Mouse (Mus musculus) heart, embryonic 11.5 days (tissue): Measurements from ENCODE around the gene Meis2. TPM values are rescaled to one million over a fixed set of nuclear protein-coding genes. Genes with fewer than 3 reads are reported as not detected.

ENCODE experiments used
- ATAC-seq: fragments of 200-750 bp; cut with Nextera tagmentation; replicated peaks from 2 replicates; pipeline ENCODE4 v1.8.0; 2017; ENCODE audit warnings: moderate library complexity; ENCODE audit not compliant: insufficient number of reproducible peaks, low FRiP score, low TSS enrichment
- H3K27ac ChIP-seq: fragments of 300-500 bp; sonication (generic); 2 replicates; pipeline ENCODE4 v1.5.1; 2014; ENCODE audit warnings: mild to moderate bottlenecking, low read depth, low read length
- H3K27me3 ChIP-seq: fragments of 300-500 bp; sonication (generic); 2 replicates; pipeline ENCODE4 v1.6.1; 2014; ENCODE audit warnings: mild to moderate bottlenecking, low read length, mixed read lengths; ENCODE audit not compliant: control insufficient read depth, insufficient read depth
- H3K36me3 ChIP-seq: fragments of 300-500 bp; sonication (generic); 2 replicates; pipeline ENCODE4 v1.6.1; 2014; ENCODE audit warnings: mild to moderate bottlenecking, low read length, moderate library complexity, mixed read lengths; ENCODE audit not compliant: control insufficient read depth, insufficient read depth
- H3K4me1 ChIP-seq: fragments of 300-500 bp; sonication (generic); 2 replicates; pipeline ENCODE4 v1.6.1; 2014; ENCODE audit warnings: low read length; ENCODE audit not compliant: control insufficient read depth, insufficient read depth
- H3K4me2 ChIP-seq: fragments of 300-500 bp; sonication (generic); 2 replicates; pipeline ENCODE4 v1.6.1; 2014; ENCODE audit warnings: mild to moderate bottlenecking, moderate library complexity
- H3K4me3 ChIP-seq: fragments of 300-500 bp; sonication (generic); 2 replicates; pipeline ENCODE4 v1.5.1; 2014; ENCODE audit warnings: low read depth, low read length
- H3K9ac ChIP-seq: fragments of 300-500 bp; sonication (generic); 2 replicates; pipeline ENCODE4 v1.6.1; 2014; ENCODE audit warnings: mild to moderate bottlenecking, low read depth, low read length, moderate library complexity
- H3K9me3 ChIP-seq: fragments of 300-500 bp; sonication (generic); replicated peaks from 2 replicates; pipeline ENCODE4 v1.6.1; 2016; ENCODE audit warnings: low read length; ENCODE audit not compliant: control insufficient read depth
- WGBS: fragments of 180-500 bp; shearing (Covaris S2); extraction: QIAGEN DNeasy Blood & Tissue Kit; methylation state at CpG from one replicate; pipeline ENCODE4 v1.1.7; 2014; ENCODE audit not compliant: insufficient replicate concordance; 5-methylcytosine and 5-hydroxymethylcytosine counted together
- polyA plus RNA-seq: library from polyadenylated mRNA; unstranded; fragments of >200 nt; fragmentation: Nextera tagmentation; extraction: Ambion mirVana; gene quantifications from 2 replicates; pipeline ENCODE4 v1.2.1, GENCODE M21; 2014

Gene Meis2
- polyA plus RNA-seq, 1 experiment from 2014 or later: 59.8 TPM

DNA sequence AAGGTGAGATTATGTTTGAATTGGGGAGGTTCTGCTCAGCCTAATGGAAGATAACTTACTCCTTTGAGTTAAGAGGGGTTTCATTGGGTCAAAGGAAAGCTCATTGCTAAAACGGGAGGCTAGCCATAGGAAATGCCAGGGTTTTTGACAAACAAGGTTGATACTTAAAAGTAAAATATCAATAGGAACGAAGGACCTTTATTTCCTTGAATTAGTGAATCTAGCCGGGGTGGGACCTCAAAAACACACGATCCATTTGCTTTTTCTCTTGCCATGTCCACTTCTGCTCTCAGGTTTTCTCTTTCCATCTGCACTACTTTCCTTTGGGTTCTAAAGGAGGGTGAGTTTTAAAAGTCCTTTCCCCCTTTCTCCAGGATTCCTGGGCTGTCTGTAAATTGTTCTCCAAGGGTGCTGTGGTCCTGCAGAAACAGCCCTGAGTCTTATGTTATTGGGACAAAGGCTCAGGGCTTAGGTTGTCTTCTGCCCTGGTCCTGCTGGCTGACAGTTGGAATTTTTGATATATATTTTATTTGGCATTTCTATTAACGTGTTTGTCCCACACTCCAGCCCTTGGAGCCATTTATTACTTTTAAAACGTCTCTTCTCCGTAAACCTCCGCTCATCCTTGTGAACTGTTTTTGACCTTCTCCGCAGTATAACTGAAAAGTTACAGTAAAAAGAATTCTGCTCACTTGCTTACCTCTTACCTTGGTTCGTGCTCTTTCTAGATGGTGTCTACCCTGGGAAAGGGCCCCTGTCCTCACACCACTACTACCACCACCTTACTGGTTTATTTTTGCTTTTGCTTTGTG lies 5.2 kb upstream of the Meis2 start:
- peaks cover 13% of the 10 kb centered on the region; the same call in 1 of the 2 replicates for H3K4me1 ChIP-seq
- H3K27me3 ChIP-seq: no peaks in the 10 kb centered on the region
- peak overlapping the region; percentile 66 for H3K9ac ChIP-seq
- peak overlapping the region; percentile 38; the same call in 1 of the 2 replicates for H3K27ac ChIP-seq
- H3K36me3 ChIP-seq: no peaks in the 10 kb centered on the region
- ATAC-seq: no peak
- peak overlapping the region; percentile 63 for H3K4me3 ChIP-seq
- peak overlapping the region; percentile 91 for H3K4me2 ChIP-seq
- no peaks in the 10 kb centered on the region for H3K9me3 ChIP-seq
- 22% methylated on average over 10 of the region's 10 CpGs for WGBS

GRCm38 (mm10) chr2:116069451-116070225 lies 4.0 kb upstream of the Meis2 start:
- H3K9me3 ChIP-seq: no peaks in the 10 kb centered on the region
- no peak for ATAC-seq
- WGBS: 12% methylated on average over 8 of the region's 8 CpGs
- H3K4me2 ChIP-seq: peak overlapping the region; percentile 91
- peak overlapping the region; percentile 63 for H3K4me3 ChIP-seq
- no peaks in the 10 kb centered on the region for H3K36me3 ChIP-seq
- peaks cover 13% of the 10 kb centered on the region; the same call in 1 of the 2 replicates for H3K4me1 ChIP-seq
- H3K27ac ChIP-seq: no peak overlapping the region
- H3K9ac ChIP-seq: peak overlapping the region; percentile 91
- no peaks in the 10 kb centered on the region for H3K27me3 ChIP-seq

DNA sequence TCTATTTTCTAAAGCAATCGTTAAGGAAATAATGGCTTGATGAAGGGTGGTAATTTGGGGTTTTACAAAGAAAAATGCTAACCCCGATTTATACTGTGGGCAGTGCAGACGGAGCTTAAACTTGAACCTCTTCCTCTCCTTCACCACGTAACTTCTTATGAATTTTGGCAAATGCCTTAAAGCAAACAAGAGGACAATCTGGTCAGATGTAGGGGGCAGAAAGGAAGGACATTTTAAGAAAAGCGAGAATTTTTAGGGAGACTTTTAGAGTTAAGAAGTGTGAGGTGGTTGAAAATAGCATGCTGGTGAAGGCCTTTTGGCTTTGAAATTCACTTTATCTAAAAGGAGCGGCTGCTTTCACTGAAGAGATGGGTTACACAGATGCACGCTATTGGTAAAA lies 3.3 kb upstream of the Meis2 start:
- H3K27ac ChIP-seq: no peak overlapping the region
- 19% methylated on average over 7 of the region's 7 CpGs for WGBS

GRCm38 (mm10) chr2:116068461-116068860 lies 2.8 kb upstream of the Meis2 start:
- no peak for ATAC-seq
- Histone ChIP-seq H3K36me3 (no peaks in the 10 kb centered on the region), H3K4me1 (peaks cover 13% of the 10 kb centered on the region; the same call in 1 of the 2 replicates), H3K4me2 (peak overlapping the region; percentile 91), H3K27me3 (no peaks in the 10 kb centered on the region), H3K27ac (peak overlapping the region; percentile 98), H3K9me3 (no peaks in the 10 kb centered on the region), H3K9ac (peak overlapping the region; percentile 91), H3K4me3 (peak overlapping the region; percentile 63)
- WGBS: 5% methylated on average over 11 of the region's 11 CpGs

More for the DNA sequence above, 3.3 kb upstream of the Meis2 start:
- H3K9me3 ChIP-seq: no peaks in the 10 kb centered on the region
- no peaks in the 10 kb centered on the region for H3K27me3 ChIP-seq
- H3K4me1 ChIP-seq: peaks cover 13% of the 10 kb centered on the region; the same call in 1 of the 2 replicates
- H3K9ac ChIP-seq: peak overlapping the region; percentile 91
- no peak for ATAC-seq
- peak overlapping the region; percentile 63 for H3K4me3 ChIP-seq
- peak overlapping the region; percentile 91 for H3K4me2 ChIP-seq
- no peaks in the 10 kb centered on the region for H3K36me3 ChIP-seq

DNA sequence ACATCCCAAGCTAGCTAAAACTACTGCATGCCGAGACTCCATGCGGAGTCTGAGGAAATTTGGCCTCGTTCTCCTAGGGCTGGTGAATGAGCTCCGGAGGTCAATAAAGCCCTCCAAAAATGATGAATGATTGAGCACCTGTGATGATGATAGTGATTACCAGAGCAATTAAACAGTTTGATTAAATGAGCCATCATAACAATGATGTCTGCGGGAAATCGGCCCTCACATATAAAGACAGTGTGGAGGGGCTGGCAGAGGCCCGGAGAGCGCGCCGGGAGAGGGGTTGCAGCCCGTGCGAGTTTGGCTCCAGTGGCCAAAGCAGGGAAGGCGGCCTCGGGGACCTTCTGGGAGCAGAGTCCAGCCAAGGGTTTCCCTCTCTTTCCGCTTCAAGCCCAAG lies 2.1 kb upstream of the Meis2 start:
- peak overlapping the region; percentile 91 for H3K9ac ChIP-seq
- no peak for ATAC-seq
- H3K27ac ChIP-seq: peak overlapping the region; percentile 98
- peak overlapping the region; percentile 91 for H3K4me2 ChIP-seq
- no peaks in the 10 kb centered on the region for H3K9me3 ChIP-seq
- peak overlapping the region; percentile 63 for H3K4me3 ChIP-seq
- H3K36me3 ChIP-seq: no peaks in the 10 kb centered on the region
- H3K4me1 ChIP-seq: peaks cover 13% of the 10 kb centered on the region; the same call in 1 of the 2 replicates
- 1% methylated on average over 15 of the region's 15 CpGs for WGBS
- no peaks in the 10 kb centered on the region for H3K27me3 ChIP-seq

DNA sequence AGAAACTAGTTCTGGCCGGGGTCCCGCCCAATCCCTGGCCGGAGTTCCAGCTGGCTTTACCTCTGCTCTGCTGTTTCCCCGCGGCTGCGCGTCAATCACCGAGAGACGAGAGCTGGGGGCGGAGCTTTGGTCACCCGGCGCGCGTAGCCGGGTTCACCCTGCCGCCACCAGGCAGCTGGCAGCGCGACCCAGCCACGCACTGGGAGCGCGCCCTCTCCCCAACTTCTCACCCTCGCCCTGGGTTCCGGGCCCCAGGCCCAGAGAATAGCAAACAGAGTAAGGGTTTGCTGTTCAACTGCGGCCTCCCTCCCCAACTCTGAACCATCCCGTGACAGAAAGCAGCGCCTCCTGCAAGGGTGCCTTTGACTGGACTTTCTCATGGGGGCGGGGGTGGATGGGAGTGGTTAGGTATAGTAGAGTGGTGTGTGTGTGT lies 1.4 kb upstream of the Meis2 start:
- WGBS: under 1% methylated on average over 27 of the region's 27 CpGs
- peak overlapping the region; percentile 98 for H3K27ac ChIP-seq

DNA sequence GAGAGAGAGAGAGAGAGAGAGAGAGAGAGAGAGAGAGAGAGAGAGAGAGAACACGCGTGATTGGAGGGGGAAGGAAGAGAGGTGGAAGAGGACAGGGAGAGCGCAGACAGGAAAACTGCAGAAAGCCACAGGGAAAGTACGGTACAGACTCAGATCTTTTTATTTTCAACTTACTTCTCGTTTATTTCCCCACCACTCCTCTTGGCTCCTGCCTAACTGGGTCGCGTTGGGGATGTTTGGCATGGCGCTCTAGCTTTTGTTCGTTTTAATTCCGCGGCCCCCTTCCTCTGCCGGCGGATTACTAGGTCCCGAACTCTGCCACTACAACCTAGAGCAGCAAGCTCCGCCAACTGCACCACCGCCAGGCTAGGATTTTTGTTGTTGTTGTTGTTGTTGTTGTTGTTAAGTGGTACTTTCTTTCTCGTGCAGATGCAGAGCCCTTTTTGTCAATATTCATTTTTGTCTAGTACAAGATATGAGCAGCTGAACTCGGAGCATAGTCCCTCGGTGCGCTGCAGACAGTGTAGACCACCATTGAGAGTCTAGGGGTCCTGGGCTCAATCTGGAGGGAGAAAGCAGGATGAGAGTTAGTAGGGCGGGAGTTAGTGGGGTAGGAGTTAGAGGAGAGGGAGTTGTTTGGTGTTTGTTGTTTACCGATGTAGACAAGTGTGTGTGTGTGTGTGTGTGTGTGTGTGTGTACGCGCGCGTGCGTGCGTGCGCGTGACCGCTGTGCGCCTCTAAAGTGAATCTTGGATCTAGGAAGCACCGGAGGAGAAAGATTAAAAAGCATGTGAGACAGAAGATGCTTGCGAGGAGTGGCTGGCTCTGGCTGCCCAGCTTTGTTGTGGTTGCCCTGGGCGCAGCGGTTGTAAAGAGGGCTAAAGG lies 660 bp upstream of the Meis2 start:
- 0 out of 2 replicates have a peak, but pooled peaks cover 4% of the 10 kb centered on the region for H3K4me1 ChIP-seq
- no peaks in the 10 kb centered on the region for H3K9me3 ChIP-seq
- H3K9ac ChIP-seq: peak overlapping the region; percentile 91
- H3K27me3 ChIP-seq: no peaks in the 10 kb centered on the region
- peak overlapping the region; percentile 63 for H3K4me3 ChIP-seq
- H3K36me3 ChIP-seq: no peaks in the 10 kb centered on the region
- H3K27ac ChIP-seq: peak overlapping the region; percentile 98
- H3K4me2 ChIP-seq: peak overlapping the region; percentile 91
- WGBS: under 1% methylated on average over 36 of the region's 36 CpGs
- no peak; the same call in 1 of the 2 replicates for ATAC-seq

More for the DNA sequence above, 1.4 kb upstream of the Meis2 start:
- Histone ChIP-seq H3K27me3 (no peaks in the 10 kb centered on the region), H3K4me3 (peak overlapping the region; percentile 63), H3K4me1 (peaks cover 9% of the 10 kb centered on the region; the same call in 1 of the 2 replicates), H3K9ac (peak overlapping the region; percentile 91), H3K9me3 (no peaks in the 10 kb centered on the region), H3K4me2 (peak overlapping the region; percentile 91), H3K36me3 (no peaks in the 10 kb centered on the region)
- peak; percentile 64 for ATAC-seq

DNA sequence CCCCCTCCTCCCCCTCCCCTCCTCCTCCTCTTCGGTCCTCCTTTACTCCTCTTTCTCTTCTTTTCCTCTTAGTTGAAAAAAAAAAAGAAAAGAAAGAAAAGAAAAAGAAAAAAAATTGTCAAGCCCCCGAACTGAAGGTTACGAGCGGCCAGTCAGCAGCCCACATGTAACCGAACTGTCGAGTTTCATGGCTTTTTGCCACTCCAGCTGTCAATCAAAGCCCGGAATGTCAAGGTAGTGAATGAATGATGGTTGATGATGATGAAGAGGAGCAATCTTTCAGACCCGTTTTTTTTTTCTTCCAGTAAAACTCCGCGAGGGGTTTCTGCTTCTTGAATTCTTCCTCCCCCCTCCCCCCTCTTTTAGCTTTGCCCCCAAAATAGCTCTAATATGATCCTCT lies 582 bp downstream of the Meis2 start:
- Histone ChIP-seq H3K4me1 (peaks cover 10% of the 10 kb centered on the region), H3K9ac (peak overlapping the region; percentile 99), H3K4me2 (peak overlapping the region; percentile 91), H3K9me3 (no peaks in the 10 kb centered on the region), H3K36me3 (no peaks in the 10 kb centered on the region), H3K27me3 (no peaks in the 10 kb centered on the region), H3K27ac (peak overlapping the region; percentile 98), H3K4me3 (peak overlapping the region; percentile 63)
- WGBS: under 1% methylated on average over 10 of the region's 10 CpGs
- no peak for ATAC-seq
